Mouse (Mus musculus) ES-Bruce4 (cell line): ENCODE results near the gene Mllt10. TPM values are rescaled to one million over a fixed set of nuclear protein-coding genes. Genes with fewer than 3 reads are reported as not detected.
A peak's percentile ranks its signal among the peaks of the same experiment; 100 is the strongest.

Source experiments
- H3K27ac ChIP-seq: 2 replicates; pipeline ENCODE4 v1.5.1; 2012; ENCODE audit warnings: low read length, inconsistent platforms; ENCODE audit not compliant: insufficient read depth
- H3K27me3 ChIP-seq: 2 replicates; pipeline ENCODE4 v1.6.1; 2012; ENCODE audit warnings: mild to moderate bottlenecking, low read length, inconsistent platforms; ENCODE audit not compliant: control insufficient read depth, poor library complexity, insufficient read depth, severe bottlenecking
- H3K36me3 ChIP-seq: 2 replicates; pipeline ENCODE4 v1.6.1; 2012; ENCODE audit warnings: inconsistent platforms, mild to moderate bottlenecking, low read length, moderate library complexity; ENCODE audit not compliant: control insufficient read depth, poor library complexity, insufficient read depth, severe bottlenecking
- H3K4me1 ChIP-seq: one replicate; pipeline ENCODE4 v1.8.1; 2011; ENCODE audit warnings: low read length; ENCODE audit not compliant: control insufficient read depth, insufficient read depth
- H3K4me3 ChIP-seq: 2 replicates; pipeline ENCODE4 v1.5.1; 2011; ENCODE audit warnings: low read depth, mild to moderate bottlenecking, low read length
- H3K9ac ChIP-seq: 2 replicates; pipeline ENCODE4 v1.6.1; 2012; ENCODE audit warnings: low read depth, mild to moderate bottlenecking, inconsistent platforms; ENCODE audit not compliant: poor library complexity, severe bottlenecking
- H3K9me3 ChIP-seq: replicated peaks from 2 replicates; pipeline ENCODE4 v1.6.1; 2012; ENCODE audit warnings: mild to moderate bottlenecking, low read length, inconsistent platforms; ENCODE audit not compliant: control insufficient read depth, poor library complexity, insufficient read depth, severe bottlenecking
- CTCF ChIP-seq: IDR thresholded peaks from one replicate; pipeline ENCODE4 v1.8.1; 2011; ENCODE audit warnings: low read depth, low read length
- EP300 ChIP-seq: IDR thresholded peaks from 2 replicates; pipeline ENCODE4 v1.6.1; 2011; ENCODE audit warnings: low read depth, low read length; ENCODE audit not compliant: insufficient read depth
- POLR2A ChIP-seq: IDR thresholded peaks from one replicate; pipeline ENCODE4 v1.8.1; 2011; ENCODE audit warnings: low read length; ENCODE audit not compliant: insufficient read depth
- polyA plus RNA-seq: library from polyadenylated mRNA; stranded (reverse); fragments of >200 nt; gene quantifications from 2 replicates; pipeline ENCODE4 v1.2.4, GENCODE M21; 2011; ENCODE audit warnings: low read depth; ENCODE audit not compliant: missing spikeins, insufficient read depth, insufficient read length

Mllt10 gene
- polyA plus RNA-seq: 69.6 and 78.9 TPM in 2 replicates

GRCm38 (mm10) chr2:18055016-18055928, at the start of gene Mllt10:
Mllt10 (plus strand) TSS chr2:18055237.
- Histone ChIP-seq H3K9me3 (no peaks in the 10 kb centered on the region), H3K4me1 (no peaks in the 10 kb centered on the region), H3K9ac (peak within 1 kb of the TSS; percentile 80), H3K36me3 (no peaks in the 10 kb centered on the region), H3K27ac (peak within 1 kb of the TSS; percentile 62), H3K27me3 (peaks cover 6% of the 10 kb centered on the region; the same call in 1 of the 2 replicates), H3K4me3 (peak within 1 kb of the TSS; percentile 81)
- TF ChIP-seq CTCF (no peak), POLR2A (no peak), EP300 (no peak)

GRCm38 (mm10) chr2:18011226-18011625, 43.8 kb upstream of the Mllt10 start:
- Histone ChIP-seq H3K27me3 (no peaks in the 10 kb centered on the region), H3K36me3 (no peaks in the 10 kb centered on the region), H3K4me3 (no peak overlapping the region), H3K9ac (no peak overlapping the region), H3K4me1 (no peaks in the 10 kb centered on the region), H3K9me3 (no peaks in the 10 kb centered on the region; the same call in 1 of the 2 replicates), H3K27ac (no peak overlapping the region)
- TF ChIP-seq POLR2A: no peak
- TF ChIP-seq CTCF: no peak
- no peak for TF ChIP-seq EP300

- no peak overlapping the region for H3K4me3 ChIP-seq
- no peaks in the 10 kb centered on the region for H3K27me3 ChIP-seq
- H3K9ac ChIP-seq: no peak overlapping the region
- H3K4me1 ChIP-seq: no peaks in the 10 kb centered on the region
- no peaks in the 10 kb centered on the region; the same call in 1 of the 2 replicates for H3K9me3 ChIP-seq
- no peak overlapping the region for H3K27ac ChIP-seq
- TF ChIP-seq CTCF: no peak
- TF ChIP-seq POLR2A: no peak
- no peak for TF ChIP-seq EP300
- H3K36me3 ChIP-seq: no peaks in the 10 kb centered on the region
These were observed 42.2 kb upstream of the Mllt10 start for GRCm38 (mm10) chr2:18012866-18013265.

DNA sequence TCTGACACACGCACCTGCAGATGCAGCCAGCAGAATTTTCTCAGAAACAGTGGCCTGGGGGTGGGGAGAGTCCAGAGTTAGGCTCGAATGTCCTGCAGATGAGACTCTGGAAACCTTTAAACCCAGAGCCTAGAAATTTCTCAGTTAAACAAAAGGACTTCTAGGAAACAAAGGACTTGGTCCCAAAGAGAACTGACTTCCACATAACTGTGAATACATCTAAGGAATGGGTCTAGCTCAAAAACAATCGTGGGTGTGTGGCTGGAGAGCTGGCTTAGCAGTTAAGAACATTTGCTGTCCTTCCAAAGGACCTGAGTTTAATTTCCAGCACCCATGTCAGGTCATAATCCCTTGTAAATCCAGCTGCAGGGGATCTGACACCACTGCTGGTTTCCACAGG, 39.5 kb upstream of the Mllt10 start:
- H3K9me3 ChIP-seq: peaks cover 15% of the 10 kb centered on the region
- H3K36me3 ChIP-seq: no peaks in the 10 kb centered on the region
- no peak overlapping the region for H3K9ac ChIP-seq
- TF ChIP-seq POLR2A: no peak
- TF ChIP-seq EP300: no peak
- no peak for TF ChIP-seq CTCF
- H3K27ac ChIP-seq: no peak overlapping the region
- H3K4me1 ChIP-seq: no peaks in the 10 kb centered on the region
- no peaks in the 10 kb centered on the region for H3K27me3 ChIP-seq
- H3K4me3 ChIP-seq: no peak overlapping the region

DNA sequence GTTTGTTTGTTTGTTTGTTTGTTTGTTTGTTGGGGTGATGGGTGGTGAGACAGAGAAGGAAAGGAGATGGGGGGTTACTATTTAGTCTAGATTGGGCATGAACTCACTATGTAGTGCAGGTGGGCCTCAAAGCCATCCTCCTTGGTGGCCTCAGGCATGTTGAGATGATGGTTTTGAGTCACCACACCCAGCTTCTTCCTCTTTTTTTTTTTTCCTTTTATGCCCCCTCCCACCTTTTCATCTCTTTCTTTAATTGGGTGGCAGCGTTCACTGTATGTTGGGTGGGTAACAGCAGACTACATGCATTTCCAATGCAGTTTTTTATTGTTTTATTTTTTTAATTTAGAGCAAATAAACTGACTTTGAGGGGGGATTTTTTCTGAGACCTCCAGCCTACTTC, 38.4 kb upstream of the Mllt10 start:
- TF ChIP-seq CTCF (no peak), POLR2A (no peak), EP300 (no peak)
- no peaks in the 10 kb centered on the region for H3K27me3 ChIP-seq
- H3K9ac ChIP-seq: no peak overlapping the region
- H3K4me3 ChIP-seq: no peak overlapping the region
- H3K36me3 ChIP-seq: no peaks in the 10 kb centered on the region
- peaks cover 15% of the 10 kb centered on the region for H3K9me3 ChIP-seq
- H3K4me1 ChIP-seq: no peaks in the 10 kb centered on the region
- H3K27ac ChIP-seq: no peak overlapping the region

DNA sequence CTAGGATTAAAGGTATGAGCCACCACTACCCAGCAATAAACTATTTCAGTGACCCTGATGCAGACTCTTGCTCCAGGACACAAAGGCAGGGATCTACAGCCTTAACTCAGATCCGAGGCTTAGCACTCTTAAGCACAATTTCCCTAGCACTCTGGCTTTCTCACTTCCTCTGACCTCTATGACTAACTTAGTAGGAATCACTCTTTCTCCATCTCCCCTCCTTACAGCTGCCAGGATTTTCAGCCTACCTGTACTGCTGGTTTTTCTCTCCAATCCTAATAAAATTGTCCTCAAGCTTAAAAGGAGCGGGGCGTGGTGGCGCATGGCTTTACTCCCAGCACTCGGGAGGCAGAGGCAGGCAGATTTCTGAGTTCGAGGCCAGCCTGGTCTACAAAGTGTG, 37.7 kb upstream of the Mllt10 start:
- H3K4me3 ChIP-seq: no peak overlapping the region
- H3K36me3 ChIP-seq: no peaks in the 10 kb centered on the region
- H3K27me3 ChIP-seq: no peaks in the 10 kb centered on the region
- TF ChIP-seq CTCF (no peak), POLR2A (no peak), EP300 (no peak)
- no peak overlapping the region for H3K9ac ChIP-seq
- H3K9me3 ChIP-seq: peaks cover 15% of the 10 kb centered on the region
- H3K27ac ChIP-seq: no peak overlapping the region
- no peaks in the 10 kb centered on the region for H3K4me1 ChIP-seq
